Mouse (Mus musculus): ENCODE measurements at regions not wholly inside any gene's neighbourhood (a gene's known extent, or its start where the extent isn't known, plus 50 kb on each side); places are given as distances from the start of the nearest gene placed in this dataset.

DNA sequence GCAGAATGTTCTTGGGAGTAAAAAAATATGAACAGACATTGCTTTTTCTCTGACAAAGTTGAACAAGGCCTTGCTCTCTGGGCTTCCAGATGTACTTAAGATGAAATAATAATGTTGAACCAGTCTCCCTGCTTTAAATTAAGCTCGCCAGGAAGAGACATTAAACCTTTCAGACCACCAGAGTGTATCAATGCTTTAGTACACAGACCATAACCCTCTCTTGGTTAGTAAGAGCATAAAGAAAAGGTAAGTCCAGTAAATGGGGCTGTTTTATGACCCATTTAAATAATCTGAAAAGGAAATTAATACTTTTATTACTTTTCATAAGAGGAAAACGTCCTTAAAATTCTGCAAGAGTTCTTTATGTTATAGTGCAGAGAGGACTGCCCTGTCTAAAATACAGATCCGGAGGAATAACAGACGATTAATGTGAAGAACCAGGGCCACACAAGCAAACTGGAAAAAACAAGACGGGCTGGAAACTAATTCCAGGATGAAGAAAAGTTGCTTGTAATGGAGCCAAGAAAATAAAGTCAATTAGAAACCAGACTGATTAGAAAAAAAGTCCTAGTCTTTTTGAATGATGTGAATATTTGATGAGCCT is 74.4 kb downstream of the Mettl11b start:
- DNase-seq (ENCODE audit: low spot score in 2 of 2), result no peak

DNA sequence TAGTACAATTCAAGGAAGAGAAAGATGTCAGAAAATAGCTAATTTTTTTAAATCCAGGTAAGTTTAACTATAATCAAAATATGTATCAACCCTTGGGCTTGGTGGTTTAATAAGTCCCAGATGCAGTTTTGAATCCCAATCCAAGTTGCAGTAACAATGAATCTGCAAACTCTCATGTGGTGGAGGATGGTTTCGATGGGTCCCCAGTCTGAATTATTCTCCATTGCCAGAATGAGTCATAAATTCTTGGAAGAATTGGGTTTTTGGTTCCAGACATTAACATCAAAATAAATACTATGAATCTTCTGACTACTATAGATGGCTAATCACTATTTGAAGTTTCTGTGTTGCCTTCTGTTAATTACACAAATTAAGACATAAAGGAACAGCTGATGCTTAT is 82.9 kb downstream of the Mettl11b start:
- no peak for DNase-seq (ENCODE audit: low spot score in 2 of 2)

DNA sequence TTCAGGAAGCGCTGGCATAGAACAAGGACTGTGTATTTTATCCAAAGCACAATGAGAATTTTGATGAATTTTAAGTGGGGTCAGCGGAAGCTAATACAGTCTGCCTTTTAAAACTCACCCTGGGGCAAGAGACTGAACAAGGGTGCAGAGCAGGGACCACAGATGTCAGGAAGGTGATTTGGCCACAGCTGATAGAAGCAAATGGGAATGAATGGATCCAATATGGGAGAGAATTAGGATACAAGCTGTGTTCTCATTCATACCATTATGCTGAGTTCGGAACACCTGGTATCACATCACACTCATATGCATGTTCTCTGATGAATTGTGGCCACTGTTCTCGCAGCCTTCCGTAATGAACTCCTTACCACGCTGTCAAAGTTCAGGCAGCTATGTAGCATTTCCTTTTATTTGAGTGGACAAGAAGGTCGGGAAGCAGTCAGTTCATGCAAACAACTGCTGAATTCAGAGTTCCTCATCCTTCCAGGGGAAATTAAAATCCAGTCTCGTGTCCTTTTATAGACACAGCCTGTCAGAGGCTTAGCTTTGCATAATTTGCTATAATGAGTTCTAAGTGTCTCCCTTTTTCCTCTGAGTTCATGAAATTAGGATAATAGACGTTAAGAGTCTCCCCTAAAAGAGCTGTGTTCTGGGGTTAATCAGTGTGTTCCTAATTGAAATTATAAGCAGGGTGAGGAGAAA is 84.4 kb downstream of the Mettl11b start:
- DNase-seq (ENCODE audit: low spot score in 2 of 2), result no peak

DNA sequence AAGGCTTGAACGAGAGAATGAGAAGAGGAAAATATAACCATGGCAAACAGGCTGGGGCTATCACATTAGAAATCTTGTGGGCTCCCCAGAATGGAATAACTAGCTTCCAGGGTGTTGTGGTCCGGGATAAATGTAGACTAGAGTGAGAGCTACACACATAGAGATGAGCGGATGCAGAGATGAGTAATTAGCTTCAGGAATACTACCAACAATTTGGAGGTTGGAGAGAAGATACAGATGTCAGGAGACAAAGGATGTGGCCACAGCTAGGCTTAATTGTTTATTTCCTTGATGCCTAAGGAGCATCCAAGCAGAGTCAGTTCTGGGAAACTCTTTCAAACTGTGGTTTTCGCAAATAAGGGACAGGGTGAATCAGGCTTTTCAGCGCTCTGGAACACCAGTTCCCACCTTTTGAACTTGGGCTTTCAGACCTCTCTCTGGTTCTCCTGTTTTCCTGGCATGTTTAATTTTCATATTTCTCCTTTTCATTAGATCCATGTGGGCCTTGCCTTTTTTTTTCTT is 94.7 kb downstream of the Mettl11b start:
- no peak for DNase-seq (ENCODE audit: low spot score in 2 of 2)

DNA sequence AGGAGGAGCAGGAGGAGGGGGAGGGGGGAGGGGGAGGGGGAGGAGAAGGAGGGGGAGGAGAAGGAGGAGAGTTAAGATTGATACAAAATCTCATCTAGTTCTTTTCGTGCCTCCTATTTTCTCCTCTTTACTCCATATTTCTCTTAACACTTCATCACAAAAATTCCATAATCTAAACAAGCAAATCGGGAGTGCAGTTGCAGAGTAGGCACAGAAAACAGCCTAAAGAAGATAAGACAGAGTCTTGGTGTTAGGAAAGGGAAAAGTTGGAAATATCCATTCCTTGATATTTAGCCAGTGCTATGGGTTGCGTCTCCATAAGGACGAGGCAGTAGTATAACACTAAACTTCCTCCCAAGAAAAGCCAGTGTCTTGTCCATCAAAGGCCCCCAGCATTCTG is 100.1 kb downstream of the Mettl11b start:
- DNase-seq (ENCODE audit: low spot score in 2 of 2), result no peak

DNA sequence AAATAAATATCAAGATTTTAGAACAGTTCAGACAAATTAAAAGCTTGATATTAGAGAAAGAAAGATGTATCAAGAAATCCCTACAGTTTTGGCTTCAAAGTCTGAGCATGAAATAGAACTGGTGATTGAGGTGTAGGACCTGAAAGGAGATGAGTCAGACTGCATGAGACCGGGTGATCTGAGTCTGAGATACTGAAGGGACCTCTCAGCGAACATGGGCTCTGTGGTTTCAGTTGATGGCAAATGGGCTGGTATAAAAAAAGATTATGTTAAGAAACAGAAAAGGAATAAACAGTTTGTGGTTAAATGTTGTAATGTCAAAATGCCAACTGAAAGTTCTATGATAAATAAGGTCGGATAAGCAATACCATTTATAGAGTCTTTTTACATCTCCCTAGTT is 103.7 kb downstream of the Mettl11b start:
- DNase-seq (ENCODE audit: low spot score in 2 of 2), result no peak

DNA sequence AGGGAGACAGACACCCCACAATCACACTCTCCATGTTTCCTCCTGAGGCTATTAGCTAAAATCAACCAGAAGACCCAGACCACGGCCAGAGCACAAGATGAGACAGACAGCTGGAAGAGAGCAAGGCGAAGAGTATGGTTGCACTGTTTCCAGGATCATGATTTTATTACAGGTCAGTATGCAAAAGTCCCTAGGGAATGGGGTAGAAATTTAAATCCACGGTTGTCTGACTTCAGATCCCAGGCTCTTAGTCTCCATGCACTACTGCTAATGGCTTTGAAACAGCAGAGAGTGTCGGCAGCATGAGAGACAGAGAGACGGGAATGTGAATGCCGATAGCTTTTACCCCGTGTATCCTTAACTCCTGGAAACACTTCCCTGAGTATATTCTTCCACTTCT is 105.2 kb downstream of the Mettl11b start:
- DNase-seq (ENCODE audit: low spot score in 2 of 2), result no peak

DNA sequence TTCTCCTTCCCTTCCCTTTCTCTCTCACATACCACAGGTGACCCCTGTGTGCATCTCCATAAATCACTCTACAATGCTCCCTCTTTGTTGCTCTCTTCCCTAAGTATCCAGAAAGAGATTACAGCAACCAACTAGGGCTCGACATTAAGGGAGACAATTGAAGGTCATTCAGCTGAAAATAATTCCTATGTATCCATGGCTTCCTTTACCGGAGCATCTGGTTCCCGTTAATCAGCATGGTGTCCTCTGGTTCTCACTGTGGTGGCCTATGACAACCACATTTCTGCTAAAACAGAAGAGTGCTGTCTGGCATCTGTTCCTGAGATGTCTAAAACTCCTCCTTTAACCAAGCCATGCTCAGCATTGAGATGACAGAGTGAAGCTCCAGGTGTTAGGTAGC is 106.9 kb downstream of the Mettl11b start:
- no peak for DNase-seq (ENCODE audit: low spot score in 2 of 2)

DNA sequence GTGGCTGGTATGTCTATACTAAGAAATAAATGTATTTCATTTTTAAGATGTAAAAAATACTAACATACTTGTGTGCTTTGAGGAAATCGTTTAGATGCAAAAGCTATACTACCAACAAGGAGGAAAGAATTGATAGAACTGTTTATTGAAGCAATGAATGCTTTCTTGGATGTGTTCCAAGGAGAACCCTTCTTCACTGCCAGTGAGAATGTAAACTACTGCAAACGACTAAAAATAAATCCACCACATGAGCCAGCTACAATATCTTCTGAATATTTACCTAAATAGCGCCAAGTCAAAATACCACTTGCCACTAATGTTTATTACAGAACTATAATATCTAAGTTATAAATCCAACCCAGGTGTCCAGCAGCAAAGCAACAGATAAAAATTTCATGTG is 108.4 kb downstream of the Mettl11b start:
- no peak for DNase-seq (ENCODE audit: low spot score in 2 of 2)

DNA sequence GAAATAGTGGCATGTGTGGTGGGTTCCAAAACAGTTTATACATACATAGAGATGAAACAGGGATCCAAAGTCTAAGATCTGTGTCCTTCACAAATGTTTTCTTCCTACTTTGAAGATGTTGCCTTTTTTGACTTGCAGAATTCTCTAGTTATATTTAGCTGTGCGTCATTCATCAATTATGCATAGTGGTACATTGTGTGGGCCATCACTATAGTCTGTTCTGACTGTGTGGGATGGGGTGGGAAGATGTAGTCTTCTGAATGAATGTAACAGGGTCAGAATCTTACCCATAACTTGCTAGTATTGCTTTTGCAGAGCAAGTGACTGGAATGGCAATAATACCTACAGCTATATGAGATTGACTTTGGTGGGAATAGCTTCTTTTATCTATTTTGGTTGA is 116.6 kb downstream of the Mettl11b start:
- DNase-seq (ENCODE audit: low spot score in 2 of 2), result peak in 1 of 2 experiments; percentile 9

DNA sequence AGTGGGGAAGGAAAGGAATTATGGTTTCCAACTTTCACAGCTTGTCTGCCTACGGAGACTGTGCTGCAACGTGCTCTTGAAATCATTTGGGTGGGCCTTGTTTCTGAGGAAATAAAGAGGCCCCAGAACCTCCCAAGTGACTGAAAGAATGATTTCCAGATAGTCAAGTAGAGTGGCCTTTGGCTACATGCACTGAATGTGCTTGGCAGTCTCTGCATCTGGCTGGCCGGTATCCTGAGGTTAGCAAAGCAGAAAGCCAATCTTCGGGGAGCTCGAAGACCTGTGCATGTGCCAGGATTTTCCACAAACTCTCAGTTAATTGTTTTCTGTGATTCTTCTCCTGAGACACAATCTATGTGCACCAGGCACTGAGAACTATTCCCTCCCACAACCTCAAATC is 117.3 kb downstream of the Mettl11b start:
- DNase-seq (ENCODE audit: low spot score in 2 of 2), result no peak

DNA sequence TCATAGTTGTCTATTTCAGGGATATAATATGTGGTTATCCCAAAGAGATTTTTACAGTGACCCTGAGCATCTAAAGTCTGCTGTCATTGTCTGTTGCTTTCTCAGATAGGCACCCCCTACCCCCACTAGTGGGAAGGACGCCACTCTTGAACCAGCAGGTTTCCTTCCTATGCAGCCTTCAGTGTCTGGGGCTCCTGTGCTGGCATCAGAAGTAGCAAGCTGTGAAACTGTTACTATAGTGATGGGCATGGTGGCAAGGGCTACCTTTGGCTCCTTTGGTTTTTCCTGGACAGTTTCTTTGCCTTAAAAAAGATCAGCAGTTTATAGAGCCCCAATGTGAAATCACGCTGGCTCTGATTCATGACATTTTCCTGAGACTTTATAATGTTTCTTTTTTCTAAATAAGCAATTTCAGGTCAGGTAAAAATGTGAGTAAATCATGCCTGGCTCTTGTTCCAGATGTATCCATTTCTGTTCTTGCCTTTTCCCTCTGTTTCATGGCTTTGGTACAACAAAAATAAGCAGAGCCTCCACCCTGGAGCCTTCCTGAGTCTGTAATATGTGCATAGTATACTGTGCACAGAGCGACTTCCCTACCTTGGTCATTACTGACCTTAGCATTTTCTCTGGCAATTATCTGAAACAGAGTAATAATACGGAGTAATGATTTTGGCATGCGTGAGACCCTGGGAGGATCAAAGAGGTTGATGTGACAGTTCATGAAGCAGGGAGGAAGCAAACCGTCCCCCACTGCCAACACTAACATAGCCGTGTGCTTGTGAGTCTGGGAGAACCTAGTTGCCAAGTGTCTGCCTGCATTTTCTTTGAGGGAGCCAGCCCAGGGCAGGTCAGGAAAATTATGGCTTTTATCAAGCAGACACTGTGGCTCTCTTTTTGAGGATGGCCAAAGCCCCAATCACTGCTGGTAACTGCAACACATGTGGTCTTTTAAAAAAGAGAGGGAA is 124.8 kb downstream of the Mettl11b start:
- no peak for DNase-seq (ENCODE audit: low spot score in 2 of 2)

DNA sequence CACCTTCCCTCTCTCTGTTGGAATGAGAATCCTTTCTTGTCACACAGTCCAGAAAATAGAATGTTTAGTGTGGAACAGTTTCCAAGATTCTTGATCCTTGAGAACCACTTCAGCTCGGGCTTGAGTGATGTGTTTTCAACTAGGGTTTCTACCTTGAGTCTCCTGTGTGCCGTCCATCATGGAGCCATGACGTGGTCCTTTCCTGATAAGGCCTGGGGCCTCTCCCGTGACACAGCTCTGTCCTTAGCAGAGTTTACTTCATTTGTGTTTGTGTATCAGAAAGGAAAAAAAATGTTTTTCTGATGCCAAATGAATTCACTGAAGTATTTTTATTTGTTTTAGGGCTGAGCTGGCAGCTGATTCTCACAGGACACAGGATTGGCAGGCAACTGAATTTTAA is 148.6 kb downstream of the Mettl11b start:
- no peak for DNase-seq (ENCODE audit: low spot score in 2 of 2)

DNA sequence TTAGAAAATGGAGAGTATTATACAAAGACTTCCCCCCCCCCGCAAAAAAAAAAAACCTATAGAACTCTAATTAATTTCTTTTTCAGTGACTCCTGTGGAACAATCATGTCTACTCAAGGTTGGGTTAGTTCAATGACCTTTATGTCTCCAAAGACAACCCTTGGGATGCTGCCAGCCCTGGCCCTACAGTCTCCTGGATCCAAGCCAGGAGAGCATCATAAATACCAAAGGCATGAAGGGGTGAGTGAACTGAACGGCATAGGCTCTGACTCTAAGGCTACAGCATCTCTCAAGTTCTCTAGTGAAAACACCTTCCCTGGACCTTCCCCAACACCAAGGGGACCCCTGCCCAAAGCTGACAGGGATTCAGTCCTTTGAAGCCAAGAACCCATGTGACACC is 149.4 kb downstream of the Mettl11b start:
- no peak for DNase-seq (ENCODE audit: low spot score in 2 of 2)

DNA sequence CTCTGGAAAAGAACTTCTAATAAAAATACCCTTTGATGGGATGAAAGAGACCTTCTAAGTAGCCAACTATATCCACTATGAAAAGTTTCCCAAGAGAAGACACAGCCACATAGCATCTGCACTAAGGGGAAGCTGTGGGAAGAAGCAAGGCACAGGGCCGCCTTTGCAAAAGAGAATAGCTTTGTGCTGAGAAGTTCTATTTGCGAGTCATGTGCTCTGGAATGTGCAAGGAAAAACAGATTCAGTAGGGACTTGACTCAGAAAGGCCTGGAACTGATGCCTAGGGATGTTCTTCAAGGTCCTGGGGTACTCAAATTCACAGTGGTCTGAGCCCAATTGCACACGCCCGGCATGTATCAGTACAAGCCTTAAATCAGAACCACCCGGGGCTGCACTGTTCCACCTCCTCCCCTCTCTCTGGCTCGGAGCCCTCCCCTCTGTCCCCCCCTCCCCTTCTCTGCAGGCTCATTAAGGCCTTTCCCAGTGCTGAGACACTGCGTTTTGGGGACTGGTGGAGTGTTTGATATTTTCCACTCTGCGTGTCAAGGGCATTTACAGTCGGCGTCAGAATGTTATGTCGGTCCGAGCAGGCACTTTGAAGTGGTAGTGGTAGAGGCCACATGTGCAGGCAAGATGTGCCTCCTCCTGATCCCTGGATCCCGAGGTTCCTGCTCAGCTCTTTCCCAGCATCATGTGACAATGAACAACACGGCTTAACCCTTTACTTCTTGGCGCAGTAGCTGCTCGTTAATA is 150.4 kb downstream of the Mettl11b start:
- DNase-seq (ENCODE audit: low spot score in 2 of 2), result no peak

DNA sequence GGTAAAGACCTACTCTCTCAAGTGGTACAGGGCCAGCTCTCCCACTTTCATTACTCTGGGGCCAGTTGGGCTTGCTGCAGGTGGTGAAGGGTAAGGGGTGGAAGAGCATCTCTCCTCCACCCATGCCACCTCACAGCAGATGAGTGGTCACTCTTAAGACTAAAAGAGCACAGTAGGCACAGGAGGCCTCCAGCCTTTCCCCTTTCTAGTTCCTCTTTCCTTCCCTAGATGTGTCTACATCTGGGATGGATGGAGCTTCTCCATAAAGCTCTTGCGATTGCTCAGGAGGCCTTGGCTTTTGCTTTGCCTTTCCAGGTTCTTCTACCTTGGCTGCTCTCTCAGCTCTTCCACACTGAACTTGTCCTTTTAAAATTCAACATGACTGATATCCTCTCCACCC is 151.5 kb downstream of the Mettl11b start:
- no peak for DNase-seq (ENCODE audit: low spot score in 2 of 2)

DNA sequence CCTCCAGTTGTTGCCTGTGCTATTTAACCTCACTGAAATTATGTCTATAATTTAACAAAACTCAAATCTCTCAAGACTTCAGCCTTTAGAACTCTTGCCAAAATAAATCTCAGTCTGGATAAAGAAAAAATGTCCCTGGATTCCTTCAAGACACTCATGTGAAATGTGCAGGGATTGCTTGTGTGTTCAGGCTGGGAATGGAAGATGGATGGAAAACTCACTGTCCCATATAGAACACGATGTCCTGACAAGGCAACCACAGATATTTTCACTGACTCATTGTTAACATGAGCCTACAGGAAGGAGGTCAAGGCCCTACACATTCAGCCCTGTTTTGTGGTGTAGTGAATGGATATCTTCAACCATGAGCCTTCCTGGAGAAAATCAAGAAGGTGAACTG is 160.3 kb upstream of the Gorab start:
- no peak for DNase-seq (ENCODE audit: low spot score in 2 of 2)

DNA sequence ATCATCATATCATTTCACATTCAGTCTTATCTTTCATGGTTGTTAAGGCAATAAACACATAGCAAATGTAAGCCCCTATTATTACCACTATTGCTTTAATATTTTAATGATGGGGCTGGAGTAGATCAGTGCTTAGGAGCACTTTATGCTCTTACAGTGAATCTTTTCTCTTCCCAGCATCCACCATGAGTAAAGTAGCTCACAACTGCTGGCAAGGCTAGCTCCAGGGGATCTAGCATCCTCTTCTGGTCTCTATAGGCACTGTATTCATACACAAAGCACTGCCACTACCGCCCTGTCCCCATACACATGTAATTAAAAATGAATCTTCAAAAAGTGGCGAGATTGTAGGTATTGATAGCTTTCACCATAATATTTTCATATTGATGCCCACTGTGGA is 159.6 kb upstream of the Gorab start:
- DNase-seq (ENCODE audit: low spot score in 2 of 2), result no peak

DNA sequence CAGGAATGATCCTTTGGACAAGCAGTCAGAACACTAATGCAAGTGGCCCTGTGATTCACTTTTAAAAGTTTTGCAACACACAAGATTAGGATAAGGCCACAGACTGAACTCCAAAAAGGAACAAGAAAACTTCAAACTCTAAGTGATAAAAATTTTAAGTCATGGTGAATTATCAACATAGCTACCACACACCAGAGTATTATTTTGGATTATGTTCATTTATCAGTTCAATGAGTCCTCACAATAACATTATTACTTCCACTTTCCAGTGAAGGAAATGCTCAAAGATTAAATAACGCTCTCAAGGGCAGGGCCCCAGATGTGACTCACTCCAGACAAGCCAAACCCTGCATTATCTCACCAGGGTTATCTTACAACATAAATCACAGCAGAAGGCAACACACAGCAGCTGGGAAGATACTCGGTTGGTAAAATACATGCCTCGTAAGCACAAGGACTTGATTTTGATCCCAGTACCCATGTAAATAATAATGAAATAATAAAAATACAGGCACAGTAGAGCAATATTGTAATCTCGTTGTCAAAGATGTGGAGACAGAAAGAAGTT is 158.8 kb upstream of the Gorab start:
- DNase-seq (ENCODE audit: low spot score in 2 of 2), result no peak

DNA sequence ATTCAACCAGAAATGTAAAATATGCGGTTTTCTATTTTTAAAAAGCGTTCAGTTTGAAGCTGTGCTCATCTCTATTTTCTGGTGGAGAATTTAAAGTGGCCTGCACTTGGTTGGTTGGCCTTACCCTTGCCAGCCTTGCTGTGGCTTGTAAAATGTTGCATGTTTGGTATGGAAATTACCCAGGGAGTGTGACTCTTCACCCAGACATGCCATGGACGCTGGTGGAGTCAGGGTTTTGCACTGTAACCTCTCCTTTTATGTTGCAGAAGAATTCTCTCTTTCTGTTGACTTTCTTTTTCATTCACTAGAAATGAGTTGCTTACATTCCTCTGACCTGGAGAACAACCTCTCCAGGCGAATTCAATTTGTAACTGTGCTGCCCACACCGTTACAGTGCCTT is 157.5 kb upstream of the Gorab start:
- DNase-seq (ENCODE audit: low spot score in 2 of 2), result no peak
